ENCODE assay signal across 11 mouse cellular contexts in genomic region chr10:93813755-93814154, GRCm38 (mm10). TPM values are rescaled to one million over a fixed set of nuclear protein-coding genes. Genes with fewer than 3 reads are reported as not detected.
DNase-seq lines count a peak whose midpoint lies in the region; ATAC-seq and TF ChIP-seq lines count a peak whose summit lies in the region.
"Had no signal": no experiment of that assay in that cellular context is flagged by ENCODE, and none has a peak within 500 bp of the region (broad histone marks: within the 10 kb centered on the region; RNA-seq: fewer than 3 reads in every experiment).

No protein-coding gene starts in this region.

- no peak for DNase-seq in heart, postnatal 0 days (ENCODE audit: low spot score)
- DNase-seq in MEL (ENCODE audit: low read depth, low spot score), result peak; percentile 16
- peak; percentile 73 for DNase-seq in brain, embryonic 14.5 days (ENCODE audit: low read depth)
- DNase-seq in midbrain, embryonic 10.5 days (ENCODE audit: low spot score), result peak; percentile 22
- no peak for DNase-seq in spleen, postnatal 4 days (ENCODE audit: low spot score in 2 of 2)
- no peak for DNase-seq in thymus, postnatal 36 days

- no peak overlapping the region for H3K27ac ChIP-seq in heart, postnatal 0 days (ENCODE audit: low read depth)
- H3K27ac ChIP-seq in heart, embryonic 12.5 days (ENCODE audit: poor library complexity, severe bottlenecking), result no peak overlapping the region
- H3K27ac ChIP-seq in MEL (ENCODE audit: control insufficient read depth, low read depth, low read length), result no peak overlapping the region
- no peak overlapping the region for H3K27ac ChIP-seq in midbrain, embryonic 10.5 days (replicated peaks)
- H3K27ac ChIP-seq: lung, embryonic 15.5 days had no signal

- H3K4me2 ChIP-seq in heart, postnatal 0 days (ENCODE audit: low read depth, low read length), result no peak overlapping the region
- no peak overlapping the region for H3K4me2 ChIP-seq in heart, embryonic 12.5 days
- H3K4me2 ChIP-seq: lung, embryonic 15.5 days had no signal

- no peak overlapping the region for H3K4me3 ChIP-seq in heart, postnatal 0 days (ENCODE audit: low read depth, low read length)
- H3K4me3 ChIP-seq in heart, embryonic 12.5 days, result no peak overlapping the region
- no peak overlapping the region for H3K4me3 ChIP-seq in MEL (ENCODE audit: control insufficient read depth in 1 of 2, insufficient read depth in 1 of 2, low read depth in 2 of 2, low read length in 2 of 2)
- H3K4me3 ChIP-seq in midbrain, embryonic 10.5 days, result no peak overlapping the region
- H3K4me3 ChIP-seq: lung, embryonic 15.5 days had no signal

- 0 out of 2 replicates have a peak, but pooled peaks have one; percentile 4 for TF ChIP-seq CTCF in heart, postnatal 0 days (IDR thresholded peaks at IDR 0.05; ENCODE audit: low read depth)
- TF ChIP-seq CTCF in MEL (IDR thresholded peaks at IDR 0.05 in 2 of 3, conservative IDR thresholded peaks at IDR 0.05 in 1 of 3; ENCODE audit: control insufficient read depth in 1 of 3, insufficient read depth in 1 of 3, low read depth in 2 of 3, low read length in 3 of 3, poor library complexity in 1 of 3, severe bottlenecking in 1 of 3), result peak in 2 of 3 experiments; percentile 9 to 17; a peak in 1 of 6 replicates
- peak; percentile 11; the same call in 1 of the 2 replicates for TF ChIP-seq CTCF in brain, embryonic 14.5 days (IDR thresholded peaks at IDR 0.05; ENCODE audit: borderline replicate concordance, extremely low read depth, insufficient read depth, insufficient read length)

- no peaks in the 10 kb centered on the region for H3K4me1 ChIP-seq in heart, postnatal 0 days (ENCODE audit: control insufficient read depth, insufficient read depth)
- no peaks in the 10 kb centered on the region for H3K4me1 ChIP-seq in heart, embryonic 12.5 days (replicated peaks)
- H3K4me1 ChIP-seq in MEL (ENCODE audit: control insufficient read depth in 1 of 2, insufficient read depth in 2 of 2, low read length in 2 of 2), result no peaks in the 10 kb centered on the region; a peak in 1 of 4 replicates
- H3K4me1 ChIP-seq in midbrain, embryonic 10.5 days, result 0 out of 2 replicates have a peak, but pooled peaks cover 4% of the 10 kb centered on the region

- 0 out of 2 replicates have a peak, but pooled peaks cover 9% of the 10 kb centered on the region for H3K27me3 ChIP-seq in heart, postnatal 0 days (ENCODE audit: control insufficient read depth, insufficient read depth, low read length)
- H3K27me3 ChIP-seq in heart, embryonic 12.5 days (replicated peaks), result peaks cover 19% of the 10 kb centered on the region
- H3K27me3 ChIP-seq in MEL (ENCODE audit: control insufficient read depth in 1 of 2, insufficient read depth in 2 of 2, low read length in 2 of 2), result no peaks in the 10 kb centered on the region; a peak in 3 of 4 replicates
- H3K27me3 ChIP-seq in midbrain, embryonic 10.5 days (ENCODE audit: low read depth, poor library complexity, severe bottlenecking), result no peaks in the 10 kb centered on the region

- no peaks in the 10 kb centered on the region for H3K36me3 ChIP-seq in heart, postnatal 0 days (replicated peaks; ENCODE audit: control insufficient read depth, insufficient read depth, low read length)
- no peaks in the 10 kb centered on the region for H3K36me3 ChIP-seq in heart, embryonic 12.5 days
- H3K36me3 ChIP-seq in MEL (ENCODE audit: control insufficient read depth in 1 of 2, insufficient read depth in 2 of 2, low read length in 2 of 2), result peaks cover 0 to 3% of the 10 kb centered on the region in 2 experiments; a peak in 1 of 4 replicates
- H3K36me3 ChIP-seq in midbrain, embryonic 10.5 days, result no peaks in the 10 kb centered on the region
- H3K36me3 ChIP-seq: G1E; lung, embryonic 15.5 days had no signal

- TF ChIP-seq EP300 in heart, postnatal 0 days (IDR thresholded peaks at IDR 0.05; ENCODE audit: low read depth), result no peak
- no peak for TF ChIP-seq EP300 in MEL (IDR thresholded peaks at IDR 0.05; ENCODE audit: low read depth in 1 of 2, low read length in 2 of 2)

- H3K9me3 ChIP-seq in heart, postnatal 0 days (replicated peaks; ENCODE audit: control insufficient read depth, low read length), result no peaks in the 10 kb centered on the region
- H3K9me3 ChIP-seq in heart, embryonic 12.5 days (replicated peaks), result 0 out of 2 replicates have a peak, but pooled peaks cover 2% of the 10 kb centered on the region
- no peaks in the 10 kb centered on the region for H3K9me3 ChIP-seq in MEL (replicated peaks; ENCODE audit: insufficient read depth, low read length)
- H3K9me3 ChIP-seq in midbrain, embryonic 10.5 days (replicated peaks), result no peaks in the 10 kb centered on the region
- H3K9me3 ChIP-seq: lung, embryonic 15.5 days had no signal

- ATAC-seq in heart, postnatal 0 days (ENCODE audit: insufficient read depth, low read depth), result no peak
- no peak for ATAC-seq in heart, embryonic 12.5 days (ENCODE audit: insufficient number of reproducible peaks, low FRiP score)

- H3K9ac ChIP-seq in heart, postnatal 0 days (replicated peaks; ENCODE audit: low read depth, low read length), result no peak overlapping the region
- no peak overlapping the region for H3K9ac ChIP-seq in heart, embryonic 12.5 days
- no peak overlapping the region for H3K9ac ChIP-seq in MEL (ENCODE audit: control insufficient read depth, low read depth, low read length, poor library complexity, severe bottlenecking)
- H3K9ac ChIP-seq: lung, embryonic 15.5 days had no signal

- TF ChIP-seq POLR2A in MEL (IDR thresholded peaks at IDR 0.05; ENCODE audit: control insufficient read depth in 1 of 2, insufficient read depth in 1 of 2, low read depth in 1 of 2, low read length in 2 of 2, poor library complexity in 1 of 2), result no peak
- TF ChIP-seq POLR2A in brain, embryonic 14.5 days (IDR thresholded peaks at IDR 0.05; ENCODE audit: borderline replicate concordance, extremely low read depth, insufficient read depth, insufficient read length, poor library complexity, severe bottlenecking), result no peak

- H3K79me2 ChIP-seq in MEL (ENCODE audit: control insufficient read depth, insufficient read depth, low read length, poor library complexity), result no peaks in the 10 kb centered on the region

- WGBS in heart, postnatal 0 days, result 77% methylated on average over 10 of the region's 10 CpGs
- 83% methylated on average over 10 of the region's 10 CpGs for WGBS in heart, embryonic 12.5 days
- 82% methylated on average over 10 of the region's 10 CpGs for WGBS in midbrain, embryonic 10.5 days

- no peak for TF ChIP-seq RAD21 in MEL (IDR thresholded peaks at IDR 0.05; ENCODE audit: low read depth, low read length)

TF ChIP-seq in MEL, 35 proteins besides CTCF, POLR2A, EP300 and RAD21:
- no peak for TF ChIP-seq POLR2AphosphoS2 (IDR thresholded peaks at IDR 0.05; ENCODE audit: low read length)
- TF ChIP-seq TBP (IDR thresholded peaks at IDR 0.05; ENCODE audit: low read depth, low read length), result no peak
- 0 out of 2 replicates have a peak, but pooled peaks have one; percentile 6 for TF ChIP-seq SMC3 (IDR thresholded peaks at IDR 0.05; ENCODE audit: low read depth, low read length)

RNA-seq across cellular contexts. Expression of gene Usp44, which starts 17.6 kb away (rescaled TPM):
- total RNA-seq in heart, postnatal 0 days (2014; rRNA removed; ENCODE audit: low replicate concordance), result not detected in 2 replicates
- polyA plus RNA-seq in heart, postnatal 0 days (2015; fragmentation: Nextera tagmentation; extraction: Ambion mirVana), result not detected in 2 replicates
- polyA plus RNA-seq in heart, embryonic 12.5 days (2016; fragmentation: Nextera tagmentation; extraction: Ambion mirVana), result 0.49 and 0.50 TPM in 2 replicates
- total RNA-seq in MEL (2012; rRNA removed), result 0.07 and 0.12 TPM in 2 replicates
- 1 to 10 TPM in 1 of 2 experiments, not detected in 1; 1.4 TPM for polyA plus RNA-seq in MEL (2012; ENCODE audit: insufficient read depth in 1 of 2, insufficient read length in 2 of 2, low read depth in 1 of 2, low replicate concordance in 2 of 2, missing spikeins in 1 of 2)
- 0.49 and 0.73 TPM in 2 replicates for polyA plus RNA-seq in brain, embryonic 14.5 days (2012; rRNA removed)
- 21.1 and 25.7 TPM in 2 replicates for polyA plus RNA-seq in midbrain, embryonic 10.5 days (2016; fragmentation: Nextera tagmentation; extraction: Ambion mirVana)
- total RNA-seq: adrenal gland, postnatal 36 days; layer of hippocampus, postnatal 14 days had no signal

Comparison
In these comparisons a context has a peak if more than half of its experiments do, and no peak if none do; other contexts are left out.
1. DNase-seq: peak in MEL (single experiment), brain, embryonic 14.5 days (single experiment) and midbrain, embryonic 10.5 days (single experiment); none in heart, postnatal 0 days (single experiment), spleen, postnatal 4 days (0 of 2) and thymus, postnatal 36 days (0 of 2).
2. Peak in every context shown above with its lines, with median percentiles within 50 percentile points of each other: CTCF ChIP-seq.